Mouse (Mus musculus) limb, embryonic 10.5 days (tissue): ENCODE results near the gene Thsd4. TPM values are rescaled to one million over a fixed set of nuclear protein-coding genes. Genes with fewer than 3 reads are reported as not detected.
A peak's percentile ranks its signal among the peaks of the same experiment; 100 is the strongest.
"Not testable (repeated sequence)": the region's sequence is repeated elsewhere in the genome, so short reads cannot be mapped to it uniquely, and the experiment has no call there.

Source experiments
- DNase-seq: peaks from one replicate; pipeline ENCODE4 v3.0.0-alpha.2; 2017; ENCODE audit warnings: low spot score
- H3K27ac ChIP-seq: fragments of 300-500 bp; sonication (generic); 2 replicates; pipeline ENCODE4 v1.5.1; 2016; ENCODE audit warnings: mild to moderate bottlenecking
- H3K27me3 ChIP-seq: fragments of 300-500 bp; sonication (generic); 2 replicates; pipeline ENCODE4 v1.6.1; 2016; ENCODE audit warnings: low read depth, mild to moderate bottlenecking; ENCODE audit not compliant: poor library complexity, severe bottlenecking
- H3K36me3 ChIP-seq: fragments of 300-500 bp; sonication (generic); 2 replicates; pipeline ENCODE4 v1.6.1; 2016; ENCODE audit warnings: mild to moderate bottlenecking, moderate library complexity
- H3K4me1 ChIP-seq: fragments of 300-500 bp; sonication (generic); 2 replicates; pipeline ENCODE4 v1.6.1; 2016
- H3K4me3 ChIP-seq: fragments of 300-500 bp; sonication (generic); 2 replicates; pipeline ENCODE4 v1.5.1; 2016; ENCODE audit warnings: mild to moderate bottlenecking, moderate library complexity
- H3K9me3 ChIP-seq: fragments of 300-500 bp; sonication (generic); replicated peaks from 2 replicates; pipeline ENCODE4 v1.6.1; 2016; ENCODE audit warnings: mild to moderate bottlenecking
- WGBS: fragments of 180-500 bp; shearing (Covaris S2); methylation state at CpG from one replicate; pipeline ENCODE4 v1.1.7; 2016; 5-methylcytosine and 5-hydroxymethylcytosine counted together
- polyA plus RNA-seq: library from polyadenylated mRNA; unstranded; fragments of >200 nt; fragmentation: Nextera tagmentation; extraction: Ambion mirVana; gene quantifications from 2 replicates; pipeline ENCODE4 v1.2.1, GENCODE M21; 2016

Gene Thsd4
- polyA plus RNA-seq, 1 experiment from 2014 or later = 11.8 TPM

GRCm38 (mm10) chr9:59947271-59947670 is 574.6 kb downstream of the Thsd4 start:
- 94% methylated on average over 8 of the region's 8 CpGs for WGBS
- Histone ChIP-seq H3K36me3 (no peaks in the 10 kb centered on the region), H3K27ac (no peak overlapping the region), H3K4me3 (no peak overlapping the region), H3K4me1 (peaks cover 11% of the 10 kb centered on the region), H3K9me3 (no peaks in the 10 kb centered on the region), H3K27me3 (no peaks in the 10 kb centered on the region)
- DNase-seq = no peak

- H3K4me1 ChIP-seq = peaks cover 27% of the 10 kb centered on the region
- H3K9me3 ChIP-seq = no peaks in the 10 kb centered on the region
- H3K36me3 ChIP-seq = no peaks in the 10 kb centered on the region
- no peak for DNase-seq
- H3K27ac ChIP-seq = no peak overlapping the region
- 77% methylated on average over 3 of the region's 3 CpGs for WGBS
- H3K27me3 ChIP-seq = no peaks in the 10 kb centered on the region
- no peak overlapping the region for H3K4me3 ChIP-seq
These were observed 576.6 kb downstream of the Thsd4 start for GRCm38 (mm10) chr9:59945241-59945640.

- Histone ChIP-seq H3K4me3 (no peak overlapping the region), H3K9me3 (no peaks in the 10 kb centered on the region), H3K36me3 (no peaks in the 10 kb centered on the region), H3K27ac (no peak overlapping the region), H3K27me3 (no peaks in the 10 kb centered on the region), H3K4me1 (peaks cover 40% of the 10 kb centered on the region)
- WGBS = 91% methylated on average over 6 of the region's 6 CpGs
- DNase-seq = peak; percentile 25
These were observed 578.0 kb downstream of the Thsd4 start for GRCm38 (mm10) chr9:59943826-59944225.

- DNase-seq = no peak
- Histone ChIP-seq H3K27ac (no peak overlapping the region), H3K4me1 (peaks cover 46% of the 10 kb centered on the region), H3K9me3 (no peaks in the 10 kb centered on the region), H3K4me3 (no peak overlapping the region), H3K36me3 (no peaks in the 10 kb centered on the region), H3K27me3 (no peaks in the 10 kb centered on the region)
- WGBS = 81% methylated on average over 5 of the region's 5 CpGs
These were observed 579.3 kb downstream of the Thsd4 start for GRCm38 (mm10) chr9:59942501-59943085.

- H3K27ac ChIP-seq = no peak overlapping the region; the same call in 1 of the 2 replicates
- 67% methylated on average over 9 of the region's 9 CpGs for WGBS
- DNase-seq = no peak
These were observed 579.9 kb downstream of the Thsd4 start for GRCm38 (mm10) chr9:59941885-59942350.

GRCm38 (mm10) chr9:59940913-59941884 is 580.6 kb downstream of the Thsd4 start:
- 59% methylated on average over 12 of the region's 12 CpGs for WGBS
- peak overlapping the region; percentile 76 for H3K27ac ChIP-seq
- H3K9me3 ChIP-seq = no peaks in the 10 kb centered on the region
- no peaks in the 10 kb centered on the region for H3K36me3 ChIP-seq
- DNase-seq = peak; percentile 26
- H3K4me3 ChIP-seq = no peak overlapping the region
- H3K4me1 ChIP-seq = peaks cover 46% of the 10 kb centered on the region
- no peaks in the 10 kb centered on the region for H3K27me3 ChIP-seq

More at GRCm38 (mm10) chr9:59941885-59942350, 579.9 kb downstream of the Thsd4 start:
- no peaks in the 10 kb centered on the region for H3K36me3 ChIP-seq
- no peaks in the 10 kb centered on the region for H3K9me3 ChIP-seq
- no peaks in the 10 kb centered on the region for H3K27me3 ChIP-seq
- H3K4me3 ChIP-seq = no peak overlapping the region
- peaks cover 46% of the 10 kb centered on the region for H3K4me1 ChIP-seq

GRCm38 (mm10) chr9:59939691-59940090 is 582.2 kb downstream of the Thsd4 start:
- Histone ChIP-seq H3K27ac (peak overlapping the region; percentile 76), H3K9me3 (no peaks in the 10 kb centered on the region), H3K4me1 (peaks cover 46% of the 10 kb centered on the region), H3K4me3 (no peak overlapping the region), H3K27me3 (no peaks in the 10 kb centered on the region), H3K36me3 (no peaks in the 10 kb centered on the region)
- peak; percentile 25 for DNase-seq
- WGBS = 54% methylated on average over 2 of the region's 2 CpGs

- H3K4me1 ChIP-seq = peaks cover 37% of the 10 kb centered on the region
- peak; percentile 35 for DNase-seq
- WGBS = 65% methylated on average over 8 of the region's 8 CpGs
- H3K27me3 ChIP-seq = no peaks in the 10 kb centered on the region
- no peak overlapping the region for H3K4me3 ChIP-seq
- H3K36me3 ChIP-seq = no peaks in the 10 kb centered on the region
- H3K9me3 ChIP-seq = no peaks in the 10 kb centered on the region
- H3K27ac ChIP-seq = peak overlapping the region; percentile 76; the same call in 1 of the 2 replicates
These were observed 583.3 kb downstream of the Thsd4 start for GRCm38 (mm10) chr9:59938529-59938928.

- not testable (repeated sequence) for DNase-seq, H3K9me3 ChIP-seq, H3K27me3 ChIP-seq, H3K27ac ChIP-seq, H3K4me3 ChIP-seq, H3K36me3 ChIP-seq
- WGBS = 87% methylated on average over 8 of the region's 8 CpGs
- peaks cover 22% of the 10 kb centered on the region for H3K4me1 ChIP-seq
These were observed 586.0 kb downstream of the Thsd4 start for GRCm38 (mm10) chr9:59935866-59936265.

- 75% methylated on average over 3 of the region's 3 CpGs for WGBS
- H3K36me3 ChIP-seq = peaks cover 10% of the 10 kb centered on the region; the same call in 1 of the 2 replicates
- no peak overlapping the region for H3K27ac ChIP-seq
- no peaks in the 10 kb centered on the region for H3K27me3 ChIP-seq
- H3K4me1 ChIP-seq = no peaks in the 10 kb centered on the region
- no peak overlapping the region for H3K4me3 ChIP-seq
- DNase-seq = no peak
- no peaks in the 10 kb centered on the region for H3K9me3 ChIP-seq
These were observed 591.6 kb downstream of the Thsd4 start for GRCm38 (mm10) chr9:59930248-59930647.

Other genes starting within 250 kb of the Thsd4 start
- gene Lrrc49, start 166.1 kb upstream of the Thsd4 start, polyA plus RNA-seq = 20.9 and 21.7 TPM in 2 replicates
- gene Larp6, start 190.9 kb upstream of the Thsd4 start, polyA plus RNA-seq = 0.33 and 1.0 TPM in 2 replicates